Mouse (Mus musculus): ENCODE measurements around the gene Gm38431.

The Gm38431 gene

GRCm38 (mm10) chr9:21091707-21092320 is at the start of gene Gm38431, which contains the start of gene Raver1:
Gm38431 (minus strand) TSS chr9:21091997.
Raver1 (minus strand) TSS chr9:21092008.
- DNase-seq (ENCODE audit: low spot score in 2 of 2), result peak; percentile 94 to 95

GRCm38 (mm10) chr9:21138386-21138785 is 46.6 kb upstream of the Gm38431 start:
- DNase-seq (ENCODE audit: low spot score in 2 of 2), result no peak

- peak in 1 of 2 experiments; percentile 51 for DNase-seq (ENCODE audit: low spot score in 2 of 2)
Observed at GRCm38 (mm10) chr9:21137229-21137628, 45.4 kb upstream of the Gm38431 start.

GRCm38 (mm10) chr9:21136401-21136800 is 44.6 kb upstream of the Gm38431 start:
- DNase-seq (ENCODE audit: low spot score in 2 of 2), result no peak

- no peak for DNase-seq (ENCODE audit: low spot score in 2 of 2)
Observed at GRCm38 (mm10) chr9:21135941-21136381, 44.2 kb upstream of the Gm38431 start.

- DNase-seq (ENCODE audit: low spot score in 2 of 2), result no peak
Observed at GRCm38 (mm10) chr9:21135329-21135890, 43.6 kb upstream of the Gm38431 start.

GRCm38 (mm10) chr9:21134595-21135328 is 43.0 kb upstream of the Gm38431 start:
- DNase-seq (ENCODE audit: low spot score in 2 of 2), result no peak

- DNase-seq (ENCODE audit: low spot score in 2 of 2), result no peak
Observed at GRCm38 (mm10) chr9:21133064-21133707, 41.4 kb upstream of the Gm38431 start.

- DNase-seq (ENCODE audit: low spot score in 2 of 2), result no peak
Observed at GRCm38 (mm10) chr9:21132102-21132775, 40.4 kb upstream of the Gm38431 start.

- DNase-seq (ENCODE audit: low spot score in 2 of 2), result peak; percentile 66 to 79
Observed at GRCm38 (mm10) chr9:21131059-21131956, 39.5 kb upstream of the Gm38431 start, which contains the start of gene Tyk2. Tyk2 (minus strand) TSS chr9:21131243.

- no peak for DNase-seq (ENCODE audit: low spot score in 2 of 2)
Observed at GRCm38 (mm10) chr9:21126259-21126627, 34.4 kb upstream of the Gm38431 start.

GRCm38 (mm10) chr9:21125502-21126258 is 33.9 kb upstream of the Gm38431 start:
- no peak for DNase-seq (ENCODE audit: low spot score in 2 of 2)

GRCm38 (mm10) chr9:21124837-21125236 is 33.0 kb upstream of the Gm38431 start:
- DNase-seq (ENCODE audit: low spot score in 2 of 2), result no peak

GRCm38 (mm10) chr9:21121483-21121882 is 29.7 kb upstream of the Gm38431 start:
- no peak for DNase-seq (ENCODE audit: low spot score in 2 of 2)

GRCm38 (mm10) chr9:21117073-21117472 is 25.3 kb upstream of the Gm38431 start:
- no peak for DNase-seq (ENCODE audit: low spot score in 2 of 2)

GRCm38 (mm10) chr9:21115105-21115504 is 23.3 kb upstream of the Gm38431 start:
- DNase-seq (ENCODE audit: low spot score in 2 of 2), result no peak

- no peak for DNase-seq (ENCODE audit: low spot score in 2 of 2)
Observed at GRCm38 (mm10) chr9:21114190-21114589, 22.4 kb upstream of the Gm38431 start.

- DNase-seq (ENCODE audit: low spot score in 2 of 2), result no peak
Observed at GRCm38 (mm10) chr9:21113751-21114150, 22.0 kb upstream of the Gm38431 start.

GRCm38 (mm10) chr9:21107607-21108237 is 15.9 kb upstream of the Gm38431 start:
- no peak for DNase-seq (ENCODE audit: low spot score in 2 of 2)
